Mouse (Mus musculus) erythroblast, embryonic 14.5 days (primary cell): ENCODE results near the gene Nrbp1.

ENCODE experiments used
- GATA1 ChIP-seq: IDR thresholded peaks from 2 replicates; pipeline ENCODE4 v1.6.1; 2012; ENCODE audit warnings: low read length, inconsistent platforms, mixed read lengths
- TAL1 ChIP-seq: IDR thresholded peaks from 3 replicates; pipeline ENCODE4 v1.6.1; 2012; ENCODE audit warnings: low read length, inconsistent platforms, mixed read lengths

- no peak for TF ChIP-seq TAL1
- no peak for TF ChIP-seq GATA1
Observed at GRCm38 (mm10) chr5:31201042-31201741, 39.5 kb upstream of the Nrbp1 start.
